Mouse (Mus musculus) kidney, embryonic 16.5 days (tissue): ENCODE measurements around the gene Cpxm1. TPM values are rescaled to one million over a fixed set of nuclear protein-coding genes. Genes with fewer than 3 reads are reported as not detected.

Experiments used
- ATAC-seq: fragments of 200-750 bp; cut with Nextera tagmentation; 2 replicates; pipeline ENCODE4 v1.8.0; 2017; ENCODE audit warnings: moderate TSS enrichment; ENCODE audit not compliant: low FRiP score, low TSS enrichment
- H3K27ac ChIP-seq: fragments of 300-500 bp; sonication (generic); 2 replicates; pipeline ENCODE4 v1.5.1; 2014; ENCODE audit warnings: low read length
- H3K27me3 ChIP-seq: fragments of 300-500 bp; sonication (generic); 2 replicates; pipeline ENCODE4 v1.6.1; 2014; ENCODE audit warnings: low read length, control low read depth, mixed read lengths; ENCODE audit not compliant: insufficient read depth
- H3K36me3 ChIP-seq: fragments of 300-500 bp; sonication (generic); 2 replicates; pipeline ENCODE4 v1.6.1; 2014; ENCODE audit warnings: low read length, control low read depth, mixed read lengths; ENCODE audit not compliant: insufficient read depth
- H3K4me1 ChIP-seq: fragments of 300-500 bp; sonication (generic); 2 replicates; pipeline ENCODE4 v1.6.1; 2014; ENCODE audit warnings: low read length, control low read depth, mixed read lengths; ENCODE audit not compliant: insufficient read depth
- H3K4me2 ChIP-seq: fragments of 300-500 bp; sonication (generic); replicated peaks from 2 replicates; pipeline ENCODE4 v1.6.1; 2014; ENCODE audit warnings: low read depth, low read length
- H3K4me3 ChIP-seq: fragments of 300-500 bp; sonication (generic); 2 replicates; pipeline ENCODE4 v1.5.1; 2014; ENCODE audit warnings: mild to moderate bottlenecking, low read length
- H3K9ac ChIP-seq: fragments of 300-500 bp; sonication (generic); replicated peaks from 2 replicates; pipeline ENCODE4 v1.6.1; 2014; ENCODE audit warnings: low read length
- H3K9me3 ChIP-seq: fragments of 300-500 bp; sonication (generic); 2 replicates; pipeline ENCODE4 v1.6.1; 2016; ENCODE audit warnings: low read length, control low read depth
- WGBS: fragments of 180-500 bp; shearing (Covaris S2); extraction: QIAGEN DNeasy Blood & Tissue Kit; methylation state at CpG from one replicate; pipeline ENCODE4 v1.1.7; 2014; 5-methylcytosine and 5-hydroxymethylcytosine counted together
- polyA plus RNA-seq: library from polyadenylated mRNA; unstranded; fragments of >200 nt; fragmentation: Nextera tagmentation; extraction: Ambion mirVana; gene quantifications from 2 replicates; pipeline ENCODE4 v1.2.1, GENCODE M21; 2015

Cpxm1 gene
- polyA plus RNA-seq, 1 experiment from 2014 or later = 105 TPM

GRCm38 (mm10) chr2:130353411-130353810 lies 44.0 kb downstream of the Cpxm1 start:
- no peak overlapping the region for H3K27ac ChIP-seq
- WGBS = 92% methylated on average over 8 of the region's 8 CpGs
- H3K9ac ChIP-seq = no peak overlapping the region
- ATAC-seq = no peak
- no peak overlapping the region for H3K4me2 ChIP-seq
- no peaks in the 10 kb centered on the region for H3K36me3 ChIP-seq
- H3K27me3 ChIP-seq = no peaks in the 10 kb centered on the region
- H3K4me1 ChIP-seq = no peaks in the 10 kb centered on the region
- no peak overlapping the region for H3K4me3 ChIP-seq
- no peaks in the 10 kb centered on the region for H3K9me3 ChIP-seq

- no peaks in the 10 kb centered on the region for H3K9me3 ChIP-seq
- H3K27ac ChIP-seq = no peak overlapping the region
- no peaks in the 10 kb centered on the region for H3K4me1 ChIP-seq
- ATAC-seq = no peak
- no peaks in the 10 kb centered on the region for H3K27me3 ChIP-seq
- no peak overlapping the region for H3K9ac ChIP-seq
- WGBS = 53% methylated on average over 5 of the region's 5 CpGs
- H3K4me2 ChIP-seq = no peak overlapping the region
- no peaks in the 10 kb centered on the region for H3K36me3 ChIP-seq
- H3K4me3 ChIP-seq = no peak overlapping the region
These were observed 45.5 kb downstream of the Cpxm1 start for GRCm38 (mm10) chr2:130351758-130352339.

DNA sequence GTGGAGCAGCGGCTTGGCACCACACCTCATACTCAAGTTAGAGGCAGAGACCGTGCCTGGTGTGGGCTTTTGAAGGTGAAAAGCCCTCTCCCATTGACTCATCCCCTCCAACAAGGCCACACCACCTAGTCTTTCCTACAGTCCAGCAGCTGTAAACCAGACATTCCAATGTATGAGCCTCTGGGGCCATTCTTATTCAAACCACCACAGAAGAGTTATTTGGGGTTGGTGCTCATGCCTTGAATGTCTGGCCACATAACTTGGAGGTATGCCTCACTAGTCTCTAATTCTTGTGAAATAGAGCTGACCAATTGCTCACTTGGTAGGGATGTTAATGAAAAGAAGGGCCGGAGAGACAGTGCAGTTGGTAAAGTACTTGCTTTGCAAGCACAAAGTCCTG lies 47.0 kb downstream of the Cpxm1 start:
- no peak overlapping the region for H3K9ac ChIP-seq
- no peak overlapping the region for H3K4me2 ChIP-seq
- no peaks in the 10 kb centered on the region for H3K4me1 ChIP-seq
- H3K9me3 ChIP-seq = no peaks in the 10 kb centered on the region
- 88% methylated on average over 3 of the region's 3 CpGs for WGBS
- ATAC-seq = no peak
- no peak overlapping the region for H3K4me3 ChIP-seq
- H3K27ac ChIP-seq = no peak overlapping the region
- H3K27me3 ChIP-seq = no peaks in the 10 kb centered on the region
- no peaks in the 10 kb centered on the region for H3K36me3 ChIP-seq

- Histone ChIP-seq H3K36me3 (no peaks in the 10 kb centered on the region), H3K27ac (no peak overlapping the region), H3K27me3 (no peaks in the 10 kb centered on the region), H3K4me1 (no peaks in the 10 kb centered on the region), H3K9me3 (no peaks in the 10 kb centered on the region), H3K4me3 (no peak overlapping the region), H3K9ac (no peak overlapping the region), H3K4me2 (no peak overlapping the region)
- ATAC-seq = no peak
- WGBS = 78% methylated on average over 7 of the region's 7 CpGs
These were observed 56.2 kb downstream of the Cpxm1 start for GRCm38 (mm10) chr2:130341220-130341580.

Other genes with a start within 250 kb of the Cpxm1 start
- 687 and 730 TPM in 2 replicates for gene Snrpb, start 218.2 kb downstream of the Cpxm1 start, polyA plus RNA-seq
- not detected in 2 replicates for gene Tmc2, start 202.4 kb downstream of the Cpxm1 start, polyA plus RNA-seq
- gene Nop56, start 123.1 kb downstream of the Cpxm1 start, polyA plus RNA-seq = 310 and 313 TPM in 2 replicates
- 227 and 246 TPM in 2 replicates for gene Idh3b, start 113.0 kb downstream of the Cpxm1 start, polyA plus RNA-seq
- 2.1 and 2.3 TPM in 2 replicates for gene Ebf4, start 102.4 kb downstream of the Cpxm1 start, polyA plus RNA-seq
- not detected in 2 replicates for gene Gm28372, start 7.7 kb upstream of the Cpxm1 start, polyA plus RNA-seq
- gene 1700020A23Rik, start 7.7 kb upstream of the Cpxm1 start, polyA plus RNA-seq = not detected in 2 replicates
- gene Tmem239, start 8.9 kb upstream of the Cpxm1 start, polyA plus RNA-seq = not detected in 2 replicates
- gene Vps16, start 26.8 kb upstream of the Cpxm1 start, polyA plus RNA-seq = 109 and 115 TPM in 2 replicates
- gene Pced1a, start 27.1 kb upstream of the Cpxm1 start, polyA plus RNA-seq = 20.1 and 21.7 TPM in 2 replicates
- 91.6 and 92.0 TPM in 2 replicates for gene Ptpra, start 52.7 kb upstream of the Cpxm1 start, polyA plus RNA-seq
- gene Mrps26, start 166.2 kb upstream of the Cpxm1 start, polyA plus RNA-seq = 98.5 and 104 TPM in 2 replicates
- gene Oxt, start 178.6 kb upstream of the Cpxm1 start, polyA plus RNA-seq = 0.32 TPM in 1 of 2 replicates, not detected in the other
- not detected in 2 replicates for gene Avp, start 185.0 kb upstream of the Cpxm1 start, polyA plus RNA-seq
- gene Fastkd5, start 232.5 kb upstream of the Cpxm1 start, polyA plus RNA-seq = 16.4 and 19.8 TPM in 2 replicates
- gene Ubox5, start 232.5 kb upstream of the Cpxm1 start, polyA plus RNA-seq = 14.3 and 16.0 TPM in 2 replicates
- 15.7 and 17.7 TPM in 2 replicates for gene Lzts3, start 245.2 kb upstream of the Cpxm1 start, polyA plus RNA-seq